Mouse (Mus musculus) small intestine, adult 2 months (tissue): ENCODE measurements around the gene Rnf151. TPM values are rescaled to one million over a fixed set of nuclear protein-coding genes. Genes with fewer than 3 reads are reported as not detected.

Source experiments
- H3K27ac ChIP-seq: fragments of 200-500 bp; 2 replicates; pipeline ENCODE4 v1.5.1; 2012; ENCODE audit warnings: low read depth, low read length, control low read depth, inconsistent platforms; ENCODE audit not compliant: insufficient read depth
- H3K27me3 ChIP-seq: fragments of 200-500 bp; 2 replicates; pipeline ENCODE4 v1.6.1; 2012; ENCODE audit warnings: mild to moderate bottlenecking, moderate library complexity, low read length, inconsistent platforms; ENCODE audit not compliant: control insufficient read depth, insufficient read depth
- H3K36me3 ChIP-seq: fragments of 200-500 bp; 2 replicates; pipeline ENCODE4 v1.6.1; 2012; ENCODE audit warnings: mild to moderate bottlenecking, low read length, control low read depth, inconsistent platforms; ENCODE audit not compliant: control insufficient read depth, insufficient read depth
- H3K4me1 ChIP-seq: fragments of 200-500 bp; 2 replicates; pipeline ENCODE4 v1.6.1; 2012; ENCODE audit warnings: low read length, inconsistent platforms, mixed read lengths; ENCODE audit not compliant: control insufficient read depth, insufficient read depth, insufficient read length
- H3K4me3 ChIP-seq: fragments of 200-500 bp; 2 replicates; pipeline ENCODE4 v1.5.1; 2012; ENCODE audit warnings: low read depth, mild to moderate bottlenecking, control low read depth, inconsistent platforms, low read length, moderate library complexity
- CTCF ChIP-seq: fragments of 200-500 bp; IDR thresholded peaks from 2 replicates; pipeline ENCODE4 v1.5.1; 2012; ENCODE audit warnings: low read depth, mild to moderate bottlenecking, control low read depth, inconsistent platforms, low read length, moderate library complexity, mixed read lengths; ENCODE audit not compliant: insufficient replicate concordance, insufficient read length; ENCODE audit errors: extremely low read depth
- POLR2A ChIP-seq: fragments of 200-500 bp; IDR thresholded peaks from 2 replicates; pipeline ENCODE4 v1.6.1; 2012; ENCODE audit warnings: low read depth, mild to moderate bottlenecking, control low read depth, inconsistent platforms, low read length, moderate library complexity
- WGBS: fragments of 180-500 bp; shearing (Covaris S2); methylation state at CpG from one replicate; pipeline ENCODE4 v1.1.7; 2018; 5-methylcytosine and 5-hydroxymethylcytosine counted together
- polyA plus RNA-seq: library from polyadenylated mRNA; depleted of rRNA; stranded (reverse); fragments of >200 nt; gene quantifications from 2 replicates; pipeline ENCODE4 v1.2.3, GENCODE M21; 2012

Rnf151 gene
- polyA plus RNA-seq, 1 experiment: 0.19 TPM

DNA sequence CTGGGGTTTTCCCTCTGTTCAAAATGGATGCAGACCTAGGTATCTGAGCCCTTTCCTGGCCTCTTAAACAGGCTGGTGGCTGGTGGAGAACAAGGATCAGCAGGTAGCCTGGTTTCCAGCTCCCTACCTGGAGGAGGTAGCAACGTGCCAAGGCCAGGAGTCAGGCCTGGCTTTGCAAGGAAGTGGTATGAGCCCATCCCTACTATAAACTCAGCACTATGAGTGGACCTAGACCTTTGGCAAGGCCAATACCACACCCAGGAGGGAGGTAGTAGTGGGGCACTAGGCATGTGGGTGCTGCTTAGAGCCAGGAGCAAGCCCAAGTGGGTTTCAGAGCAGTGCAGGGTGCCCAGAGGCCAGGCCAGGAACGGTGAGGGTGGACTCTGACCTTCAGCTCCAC, 18.4 kb downstream of the Rnf151 start:
- Histone ChIP-seq H3K4me3 (peak overlapping the region; percentile 65), H3K27ac (peak overlapping the region; percentile 99), H3K27me3 (no peaks in the 10 kb centered on the region), H3K4me1 (peaks cover 23% of the 10 kb centered on the region), H3K36me3 (peaks cover 27% of the 10 kb centered on the region)
- TF ChIP-seq POLR2A (peak; percentile 76), CTCF (no peak)
- 30% methylated on average over 2 of the region's 2 CpGs for WGBS

DNA sequence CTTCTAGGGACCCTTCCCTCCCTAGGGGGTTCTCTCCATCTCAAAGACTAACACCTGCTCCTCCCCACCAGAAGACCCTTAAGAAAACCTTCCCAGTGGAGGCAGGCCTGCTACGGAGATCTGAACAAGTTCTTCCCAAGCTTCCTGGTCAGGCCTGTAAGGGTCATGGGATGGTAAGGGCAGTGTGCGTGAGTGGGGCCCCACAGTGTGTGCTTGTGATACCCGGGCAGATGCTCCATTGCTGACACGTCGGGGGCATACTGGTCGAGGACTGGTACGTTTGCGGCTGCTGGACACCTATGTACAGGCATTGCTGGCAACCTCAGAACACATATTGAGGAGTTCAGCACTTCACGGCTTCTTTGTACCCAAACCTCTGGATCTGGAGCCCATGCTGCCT, 19.1 kb downstream of the Rnf151 start:
- Histone ChIP-seq H3K36me3 (peaks cover 21% of the 10 kb centered on the region), H3K4me3 (peak overlapping the region; percentile 66), H3K27me3 (no peaks in the 10 kb centered on the region), H3K4me1 (peaks cover 23% of the 10 kb centered on the region), H3K27ac (peak overlapping the region; percentile 99)
- WGBS: 28% methylated on average over 9 of the region's 9 CpGs
- TF ChIP-seq POLR2A: no peak
- TF ChIP-seq CTCF: no peak

- peak overlapping the region; percentile 66 for H3K4me3 ChIP-seq
- WGBS: 11% methylated on average over 5 of the region's 5 CpGs
- H3K4me1 ChIP-seq: peaks cover 23% of the 10 kb centered on the region
- H3K27ac ChIP-seq: peak overlapping the region; percentile 99
- no peak for TF ChIP-seq CTCF
- TF ChIP-seq POLR2A: no peak; the same call in 1 of the 2 replicates
- peaks cover 21% of the 10 kb centered on the region for H3K36me3 ChIP-seq
- no peaks in the 10 kb centered on the region for H3K27me3 ChIP-seq
These were observed 19.9 kb downstream of the Rnf151 start for GRCm38 (mm10) chr17:24697985-24698384.

DNA sequence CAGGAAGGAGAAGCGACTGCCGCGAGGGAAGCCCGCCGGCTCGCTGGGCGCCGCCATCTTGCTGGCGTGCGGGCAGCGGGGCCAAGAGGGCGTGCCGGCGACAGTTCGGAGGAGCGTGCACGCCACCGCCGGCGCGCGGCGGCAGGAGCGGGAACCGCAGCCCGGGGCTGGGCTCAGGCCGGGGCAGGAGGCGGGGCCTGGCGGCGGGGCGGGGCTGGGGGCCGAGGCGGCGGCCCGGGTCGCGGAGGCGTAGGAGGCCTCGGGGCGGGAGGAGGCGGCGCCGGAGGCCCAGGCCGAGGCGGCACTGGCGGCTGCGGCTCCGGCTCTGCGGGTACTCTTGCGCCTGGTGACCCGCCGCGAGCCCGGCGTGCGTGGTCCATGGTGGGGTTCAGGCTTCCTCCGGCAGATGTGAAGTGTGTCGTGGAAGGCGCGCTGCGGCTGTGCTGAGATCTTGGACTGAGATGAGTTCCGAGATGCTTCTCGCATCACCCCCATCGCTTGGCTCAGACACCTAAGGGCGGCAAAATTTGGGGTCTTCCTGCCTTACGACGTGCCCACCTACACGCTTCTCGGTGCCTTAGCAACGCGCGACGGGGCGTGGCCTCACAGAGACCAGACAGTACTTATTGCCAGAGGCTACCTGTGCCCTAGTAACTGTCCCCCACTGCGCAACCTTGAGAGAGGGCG, 21.7 kb downstream of the Rnf151 start, which contains the start of the genes Gfer and Noxo1:
Gene Gfer (minus strand): TSS at position 146 of the 687 bp plus-strand sequence.
Gene Noxo1 (plus strand): TSS at position 224 of the 687 bp plus-strand sequence.
- TF ChIP-seq CTCF (no peak; the same call in 1 of the 2 replicates), POLR2A (no peak; the same call in none of the 2 replicates)
- Histone ChIP-seq H3K4me3 (peak within 1 kb of the TSS; percentile 74), H3K27me3 (no peaks in the 10 kb centered on the region), H3K27ac (peak within 1 kb of the TSS; percentile 99), H3K36me3 (peaks cover 14% of the 10 kb centered on the region), H3K4me1 (peaks cover 23% of the 10 kb centered on the region)
- 2% methylated on average over 73 of the region's 76 CpGs for WGBS

DNA sequence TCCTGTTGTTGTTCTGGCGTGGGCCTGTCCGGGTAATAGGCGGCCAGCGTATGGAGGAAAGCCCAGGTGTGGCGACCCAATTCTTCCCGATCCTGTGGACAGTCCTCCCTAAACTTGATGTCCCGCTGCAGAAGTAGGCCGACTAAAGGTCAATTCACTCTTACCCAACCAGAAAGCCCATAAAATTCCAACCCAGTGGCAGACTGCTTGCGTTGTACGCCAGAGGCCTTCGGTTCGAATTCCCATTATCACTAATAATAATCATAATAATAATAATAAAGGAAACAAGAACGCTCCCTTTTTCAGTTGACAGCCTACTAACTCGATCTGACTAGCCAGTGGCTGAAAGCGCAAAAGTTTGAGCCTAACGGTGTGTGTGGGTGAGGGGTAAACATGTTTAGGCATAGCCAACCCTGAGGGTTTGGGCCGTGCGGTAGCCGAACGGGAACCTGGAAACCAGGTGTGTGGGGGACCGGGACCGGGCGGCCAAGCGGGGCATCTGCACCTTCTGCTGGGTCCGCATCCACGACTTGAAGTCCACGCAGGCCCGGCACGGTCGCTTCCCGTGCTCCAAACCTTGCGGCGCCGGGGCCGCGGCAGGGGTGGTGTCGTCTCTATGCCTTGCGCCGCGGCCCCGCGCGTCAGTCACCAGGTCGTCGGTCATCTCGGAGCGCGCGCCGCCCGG, 22.4 kb downstream of the Rnf151 start:
- TF ChIP-seq POLR2A: no peak
- no peak for TF ChIP-seq CTCF
- H3K27me3 ChIP-seq: no peaks in the 10 kb centered on the region
- 3% methylated on average over 50 of the region's 51 CpGs for WGBS
- H3K4me3 ChIP-seq: peak overlapping the region; percentile 74
- H3K27ac ChIP-seq: peak overlapping the region; percentile 48
- H3K36me3 ChIP-seq: peaks cover 7% of the 10 kb centered on the region
- peaks cover 20% of the 10 kb centered on the region; the same call in 1 of the 2 replicates for H3K4me1 ChIP-seq

- Histone ChIP-seq H3K4me1 (peaks cover 17% of the 10 kb centered on the region), H3K4me3 (no peak overlapping the region), H3K27ac (no peak overlapping the region), H3K27me3 (peaks cover 17% of the 10 kb centered on the region), H3K36me3 (peaks cover 7% of the 10 kb centered on the region)
- TF ChIP-seq POLR2A (no peak), CTCF (no peak)
- 81% methylated on average over 5 of the region's 5 CpGs for WGBS
These were observed 25.5 kb downstream of the Rnf151 start for GRCm38 (mm10) chr17:24692385-24692784.
